Mouse (Mus musculus) CH12.LX (cell line): ENCODE results near the gene Gm20708. TPM values are rescaled to one million over a fixed set of nuclear protein-coding genes. Genes with fewer than 3 reads are reported as not detected.

ENCODE experiments used
- DNase-seq: peaks from one replicate; pipeline ENCODE4 v3.0.0-alpha.2; 2013; ENCODE audit errors: extremely low read depth
- H3K27ac ChIP-seq: 2 replicates; pipeline ENCODE4 v1.5.1; 2012; ENCODE audit warnings: low read depth, mild to moderate bottlenecking, control low read depth, moderate library complexity; ENCODE audit not compliant: insufficient read depth
- H3K27me3 ChIP-seq: replicated peaks from 2 replicates; pipeline ENCODE3; 2012; ENCODE audit warnings: inconsistent platforms
- H3K36me3 ChIP-seq, 2 experiments: replicated peaks in 1 of 2; 2 replicates each; pipeline versions ENCODE3 to v1.6.1; 2012; ENCODE audit warnings: inconsistent platforms in 1 of 2, low read length in 1 of 2, mild to moderate bottlenecking in 1 of 2, mixed read lengths in 1 of 2, moderate library complexity in 1 of 2; ENCODE audit not compliant: control insufficient read depth in 1 of 2, insufficient read depth in 1 of 2
- H3K4me1 ChIP-seq, 2 experiments: 2 replicates each; pipeline ENCODE4 v1.6.1; 2012; ENCODE audit warnings: inconsistent platforms in 1 of 2, moderate library complexity in 1 of 2; ENCODE audit not compliant: insufficient read depth in 2 of 2, control insufficient read depth in 1 of 2
- H3K4me2 ChIP-seq: 2 replicates; pipeline ENCODE4 v1.6.1; 2012; ENCODE audit warnings: low read depth, mild to moderate bottlenecking, control low read depth; ENCODE audit not compliant: poor library complexity, insufficient read depth, severe bottlenecking
- H3K4me3 ChIP-seq, 3 experiments: fragments of 150-350 bp in 1 of 3; sonication (generic) in 1 of 3; replicated peaks in 1 of 3; 2 replicates each; pipeline versions ENCODE3 to v1.5.1; 2011 to 2012; ENCODE audit warnings: low read depth in 2 of 3, low read length in 2 of 3, mild to moderate bottlenecking in 2 of 3, moderate library complexity in 2 of 3, control low read depth in 1 of 3, improper control_type of control experiment in 1 of 3, inconsistent platforms in 1 of 3, mixed read lengths in 1 of 3; ENCODE audit not compliant: poor library complexity in 1 of 3
- H3K79me2 ChIP-seq: replicated peaks from 2 replicates; pipeline ENCODE4 v1.6.1; 2012; ENCODE audit warnings: mild to moderate bottlenecking, moderate library complexity; ENCODE audit not compliant: control insufficient read depth, poor library complexity, insufficient read depth, severe bottlenecking; ENCODE audit errors: extremely low read depth
- H3K9ac ChIP-seq: 2 replicates; pipeline ENCODE4 v1.6.1; 2012; ENCODE audit warnings: low read depth, mild to moderate bottlenecking, control low read depth, moderate library complexity; ENCODE audit not compliant: insufficient read depth
- H3K9me3 ChIP-seq: replicated peaks from 2 replicates; pipeline ENCODE3; 2012; ENCODE audit warnings: low read length, inconsistent platforms, mixed read lengths
- BHLHE40 ChIP-seq: IDR thresholded peaks from 2 replicates; pipeline ENCODE4 v1.6.1; 2011; ENCODE audit warnings: mild to moderate bottlenecking, low read depth, low read length, improper control_type of control experiment
- CHD1 ChIP-seq: IDR thresholded peaks from 2 replicates; pipeline ENCODE4 v1.6.1; 2012; ENCODE audit warnings: low read depth, low read length, improper control_type of control experiment, inconsistent platforms
- CHD2 ChIP-seq: IDR thresholded peaks from 2 replicates; pipeline ENCODE4 v1.6.1; 2011; ENCODE audit warnings: low read length, improper control_type of control experiment
- CTCF ChIP-seq, 2 experiments: IDR thresholded peaks in 1 of 2; conservative IDR thresholded peaks in 1 of 2; 2 replicates each; pipeline ENCODE4 v1.5.1; 2011 to 2012; ENCODE audit warnings: low read depth in 2 of 2, low read length in 2 of 2, improper control_type of control experiment in 1 of 2, inconsistent platforms in 1 of 2, mild to moderate bottlenecking in 1 of 2, moderate library complexity in 1 of 2
- ETS1 ChIP-seq: conservative IDR thresholded peaks from 2 replicates; pipeline ENCODE4 v1.6.1; 2012; ENCODE audit warnings: low read depth, mild to moderate bottlenecking, inconsistent platforms, low read length, improper control_type of control experiment, moderate library complexity
- GABPA ChIP-seq: IDR thresholded peaks from 2 replicates; pipeline ENCODE4 v1.6.1; 2012; ENCODE audit warnings: low read depth, low read length, improper control_type of control experiment, inconsistent platforms; ENCODE audit not compliant: insufficient replicate concordance
- HCFC1 ChIP-seq: IDR thresholded peaks from 2 replicates; pipeline ENCODE4 v1.6.1; 2012; ENCODE audit warnings: low read depth, mild to moderate bottlenecking, inconsistent platforms, low read length, improper control_type of control experiment
- IRF4 ChIP-seq: IDR thresholded peaks from 2 replicates; pipeline ENCODE4 v1.6.1; 2014; ENCODE audit warnings: low read depth, mild to moderate bottlenecking, inconsistent platforms, low read length, improper control_type of control experiment
- JUND ChIP-seq: conservative IDR thresholded peaks from 2 replicates; pipeline ENCODE4 v1.6.1; 2011; ENCODE audit warnings: low read depth, low read length, improper control_type of control experiment
- MAZ ChIP-seq: IDR thresholded peaks from 2 replicates; pipeline ENCODE4 v1.6.1; 2012; ENCODE audit warnings: low read depth, mild to moderate bottlenecking, inconsistent platforms, low read length, improper control_type of control experiment, moderate library complexity
- MEF2A ChIP-seq: IDR thresholded peaks from 2 replicates; pipeline ENCODE4 v1.6.1; 2014; ENCODE audit warnings: low read depth, mild to moderate bottlenecking, inconsistent platforms, low read length, improper control_type of control experiment, borderline replicate concordance
- MYC ChIP-seq: IDR thresholded peaks from 2 replicates; pipeline ENCODE4 v1.6.1; 2011; ENCODE audit warnings: low read depth, mild to moderate bottlenecking, improper control_type of control experiment, low read length
- NELFE ChIP-seq: IDR thresholded peaks from 2 replicates; pipeline ENCODE4 v1.6.1; 2011; ENCODE audit warnings: low read depth, low read length, improper control_type of control experiment
- PAX5 ChIP-seq: IDR thresholded peaks from 2 replicates; pipeline ENCODE4 v1.6.1; 2012; ENCODE audit warnings: low read length, inconsistent platforms, mixed read lengths
- POLR2A ChIP-seq: IDR thresholded peaks from 2 replicates; pipeline ENCODE4 v1.6.1; 2011; ENCODE audit warnings: low read depth, mild to moderate bottlenecking, improper control_type of control experiment, low read length
- POLR2AphosphoS2 ChIP-seq: IDR thresholded peaks from 2 replicates; pipeline ENCODE4 v1.6.1; 2011; ENCODE audit warnings: low read depth, low read length, improper control_type of control experiment
- SIN3A ChIP-seq: IDR thresholded peaks from 2 replicates; pipeline ENCODE4 v1.6.1; 2012; ENCODE audit warnings: low read length, improper control_type of control experiment, inconsistent platforms
- USF1 ChIP-seq: IDR thresholded peaks from 2 replicates; pipeline ENCODE4 v1.6.1; 2014; ENCODE audit warnings: low read depth, mild to moderate bottlenecking, inconsistent platforms, low read length, improper control_type of control experiment
- ZC3H11A ChIP-seq: IDR thresholded peaks from 2 replicates; pipeline ENCODE4 v1.6.1; 2012; ENCODE audit warnings: low read depth, mild to moderate bottlenecking, inconsistent platforms, low read length, improper control_type of control experiment
- ZNF384 ChIP-seq: IDR thresholded peaks from 2 replicates; pipeline ENCODE4 v1.6.1; 2012; ENCODE audit warnings: low read depth, low read length, improper control_type of control experiment, inconsistent platforms
- dilution Hi-C: fragments of 300-500 bp; cut with MboI; formaldehyde crosslinking; loops from 2 replicates; pipeline ENCODE4 v1.14.3; 2020; ENCODE audit warnings: low sequenced_read_pairs; ENCODE audit not compliant: extremely low pct_unique_long_range_greater_than_20kb, extremely low pct_ligation_motif_present
- in situ Hi-C: fragments of 300-500 bp; cut with MboI; formaldehyde crosslinking; loops from 3 replicates; pipeline ENCODE4 v1.14.3; 2019; ENCODE audit warnings: low sequenced_read_pairs, low pct_ligation_motif_present, low pct_unique_long_range_greater_than_20kb, mixed read lengths
- polyA plus RNA-seq: library from polyadenylated mRNA; unstranded; fragments of >175 nt; gene quantifications from 2 replicates; pipeline ENCODE4 v1.2.1, GENCODE M21; 2012; ENCODE audit warnings: low read depth; ENCODE audit not compliant: insufficient read length
- total RNA-seq, 2 experiments: library from RNA; depleted of rRNA; stranded (reverse); fragments of 300-350 nt in 1 of 2; fragments of >200 nt in 1 of 2; gene quantifications; 2 replicates each; pipeline ENCODE4 v1.2.3; 2012 to 2014

Gm20708 gene
- total and polyA plus RNA-seq, 3 experiments, result 0.50 to 1.0 (median 0.80) TPM

- in situ Hi-C loops (no loop called here), dilution Hi-C loops (no loop called here)
- Histone ChIP-seq H3K79me2 (no peaks in the 10 kb centered on the region), H3K9me3 (no peaks in the 10 kb centered on the region), H3K4me1 (peaks cover 8 to 51% of the 10 kb centered on the region in 2 experiments; a peak in 3 of 4 replicates), H3K4me3 (peak overlapping the region; percentile 6 to 94 (median 17)), H3K9ac (no peak overlapping the region), H3K4me2 (0 out of 2 replicates have a peak overlapping the region, but pooled peaks have one; percentile 1), H3K27me3 (no peaks in the 10 kb centered on the region), H3K36me3 (peaks cover 5 to 44% of the 10 kb centered on the region in 2 experiments), H3K27ac (no peak overlapping the region)
- no peak for DNase-seq
- no peak for TF ChIP-seq HCFC1
- TF ChIP-seq SIN3A, result no peak
- TF ChIP-seq CHD1, result no peak
- TF ChIP-seq NELFE, result 0 out of 2 replicates have a peak, but pooled peaks have one; percentile 9
These were observed 26.8 kb upstream of the Gm20708 start for GRCm38 (mm10) chr11:117782705-117783034.

DNA sequence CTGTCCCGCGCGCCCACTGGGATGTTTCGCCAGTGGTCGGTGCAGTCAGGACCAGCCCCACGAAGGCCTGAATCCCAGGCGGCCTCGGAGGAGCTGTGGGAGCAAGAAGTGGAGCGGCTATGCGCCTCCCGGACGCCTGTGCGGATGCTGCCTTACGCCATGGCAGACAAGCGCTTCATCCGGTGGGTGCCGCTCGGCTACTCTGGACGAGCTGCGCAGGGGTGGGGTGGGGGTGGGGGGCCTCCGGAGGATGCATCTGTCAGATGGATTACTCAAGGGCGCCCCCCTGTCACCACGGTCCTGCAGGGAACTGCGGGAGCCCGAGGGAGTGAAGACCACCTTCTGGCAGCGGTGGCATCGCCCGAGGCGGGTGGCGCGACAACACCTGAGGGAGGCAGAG lies 26.4 kb upstream of the Gm20708 start:
- Histone ChIP-seq H3K27me3 (no peaks in the 10 kb centered on the region), H3K4me2 (no peak overlapping the region), H3K36me3 (peaks cover 1 to 40% of the 10 kb centered on the region in 2 experiments), H3K27ac (no peak overlapping the region), H3K79me2 (no peaks in the 10 kb centered on the region), H3K9ac (no peak overlapping the region), H3K9me3 (no peaks in the 10 kb centered on the region), H3K4me3 (peak overlapping the region in 2 of 3 experiments; percentile 6 to 94), H3K4me1 (peaks cover 8 to 47% of the 10 kb centered on the region in 2 experiments; a peak in 3 of 4 replicates)
- in situ Hi-C loops (no loop called here), dilution Hi-C loops (no loop called here)
- DNase-seq, result no peak
- no peak for TF ChIP-seq MYC
- TF ChIP-seq ZNF384, result no peak
- peak; percentile 6 to 59; a peak in 2 of 4 replicates for TF ChIP-seq CTCF (conservative IDR thresholded peaks at IDR 0.05 in 1 of 2, IDR thresholded peaks at IDR 0.05 in 1 of 2; ENCODE audit: low read depth in 2 of 2, low read length in 2 of 2)

- no peak for DNase-seq
These were observed 25.7 kb upstream of the Gm20708 start for GRCm38 (mm10) chr11:117783683-117784309.

More at GRCm38 (mm10) chr11:117783683-117784309, 25.7 kb upstream of the Gm20708 start:
- no peak overlapping the region for H3K9ac ChIP-seq
- peaks cover 8 to 43% of the 10 kb centered on the region in 2 experiments; a peak in 3 of 4 replicates for H3K4me1 ChIP-seq
- peaks cover 0 to 34% of the 10 kb centered on the region in 2 experiments for H3K36me3 ChIP-seq
- no peak overlapping the region for H3K4me3 ChIP-seq
- in situ Hi-C loops (no loop called here), dilution Hi-C loops (no loop called here)
- no peak overlapping the region for H3K4me2 ChIP-seq
- H3K27ac ChIP-seq, result no peak overlapping the region
- H3K79me2 ChIP-seq, result no peaks in the 10 kb centered on the region
- no peak for TF ChIP-seq ETS1
- no peak for TF ChIP-seq POLR2AphosphoS2
- TF ChIP-seq ZNF384, result no peak
- no peak for TF ChIP-seq BHLHE40
- TF ChIP-seq GABPA, result no peak
- no peak for TF ChIP-seq MAZ
- TF ChIP-seq ZC3H11A, result no peak
- TF ChIP-seq IRF4, result no peak
- no peak for TF ChIP-seq POLR2A
- no peak for TF ChIP-seq PAX5
- TF ChIP-seq JUND, result no peak
- TF ChIP-seq MEF2A, result no peak
- no peak for TF ChIP-seq CHD2
- TF ChIP-seq USF1, result no peak
- no peaks in the 10 kb centered on the region for H3K27me3 ChIP-seq
- no peaks in the 10 kb centered on the region for H3K9me3 ChIP-seq
